Comparison of ENCODE assay signal across 8 mouse cellular contexts in the genomic region with DNA sequence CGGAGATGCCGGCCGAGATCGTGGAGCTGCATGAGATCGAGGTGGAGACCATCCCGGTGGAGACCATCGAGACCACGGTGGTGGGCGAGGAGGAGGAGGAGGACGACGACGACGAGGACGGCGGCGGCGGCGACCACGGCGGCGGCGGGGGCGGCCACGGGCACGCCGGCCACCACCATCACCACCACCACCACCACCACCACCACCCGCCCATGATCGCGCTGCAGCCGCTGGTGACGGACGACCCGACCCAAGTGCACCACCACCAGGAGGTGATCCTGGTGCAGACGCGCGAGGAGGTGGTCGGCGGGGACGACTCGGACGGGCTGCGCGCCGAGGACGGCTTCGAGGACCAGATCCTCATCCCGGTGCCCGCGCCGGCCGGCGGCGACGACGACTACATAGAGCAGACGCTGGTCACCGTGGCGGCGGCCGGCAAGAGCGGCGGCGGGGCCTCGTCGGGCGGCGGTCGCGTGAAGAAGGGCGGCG. TPM values are rescaled to one million over a fixed set of nuclear protein-coding genes. Genes with fewer than 3 reads are reported as not detected.
A peak's percentile ranks its signal among the peaks of the same experiment; 100 is the strongest.
DNase-seq lines count a peak whose midpoint lies in the region; ATAC-seq and TF ChIP-seq lines count a peak whose summit lies in the region.

No protein-coding gene starts in this region.

- 0% methylated on average over 44 of the region's 71 CpGs for WGBS in forebrain, embryonic 12.5 days
- under 1% methylated on average over 51 of the region's 71 CpGs for WGBS in hindbrain, embryonic 13.5 days
- under 1% methylated on average over 25 of the region's 71 CpGs for WGBS in midbrain, embryonic 16.5 days
- WGBS in stomach, embryonic 14.5 days, result under 1% methylated on average over 45 of the region's 71 CpGs

- H3K4me2 ChIP-seq in CH12.LX (ENCODE audit: insufficient read depth, low read depth, poor library complexity, severe bottlenecking), result no peak overlapping the region
- H3K4me2 ChIP-seq in forebrain, embryonic 12.5 days, result peak overlapping the region; percentile 68
- H3K4me2 ChIP-seq in hindbrain, embryonic 13.5 days, result peak overlapping the region; percentile 68
- peak overlapping the region; percentile 46 for H3K4me2 ChIP-seq in midbrain, embryonic 16.5 days (ENCODE audit: low read length)
- H3K4me2 ChIP-seq in stomach, embryonic 14.5 days (replicated peaks; ENCODE audit: low read depth, low read length), result peak overlapping the region; percentile 19; the same call in 1 of the 2 replicates

- in situ Hi-C loops in CH12.LX (cut with MboI; ENCODE audit: low pct_ligation_motif_present, low pct_unique_long_range_greater_than_20kb, low sequenced_read_pairs), result no loop called here

- TF ChIP-seq POLR2A in CH12.LX (IDR thresholded peaks at IDR 0.05; ENCODE audit: low read depth, low read length), result no peak

- H3K9ac ChIP-seq in CH12.LX (ENCODE audit: insufficient read depth, low read depth), result peak overlapping the region; percentile 78
- peak overlapping the region; percentile 90 for H3K9ac ChIP-seq in forebrain, embryonic 12.5 days
- peak overlapping the region; percentile 95 for H3K9ac ChIP-seq in hindbrain, embryonic 13.5 days
- H3K9ac ChIP-seq in midbrain, embryonic 16.5 days (ENCODE audit: low read depth, low read length), result peak overlapping the region; percentile 95
- H3K9ac ChIP-seq in stomach, embryonic 14.5 days (replicated peaks; ENCODE audit: low read depth, low read length), result peak overlapping the region; percentile 87

- peak; percentile 1; the same call in 1 of the 2 replicates for ATAC-seq in forebrain, embryonic 12.5 days (ENCODE audit: low FRiP score)
- peak; percentile 6; the same call in 1 of the 2 replicates for ATAC-seq in hindbrain, embryonic 13.5 days (ENCODE audit: low FRiP score)
- peak; percentile 30 for ATAC-seq in midbrain, embryonic 16.5 days
- no peak for ATAC-seq in stomach, embryonic 14.5 days (ENCODE audit: insufficient number of reproducible peaks, insufficient read depth, low FRiP score, low read depth)

- peaks cover 0 to 46% of the 10 kb centered on the region in 2 experiments; a peak in 2 of 4 replicates for H3K4me1 ChIP-seq in CH12.LX (ENCODE audit: control insufficient read depth in 1 of 2, insufficient read depth in 2 of 2)
- H3K4me1 ChIP-seq in forebrain, embryonic 12.5 days, result peaks cover 35% of the 10 kb centered on the region
- peaks cover 47% of the 10 kb centered on the region for H3K4me1 ChIP-seq in hindbrain, embryonic 13.5 days (replicated peaks)
- H3K4me1 ChIP-seq in midbrain, embryonic 16.5 days (ENCODE audit: control insufficient read depth, insufficient read depth, low read length), result peaks cover 40% of the 10 kb centered on the region
- H3K4me1 ChIP-seq in stomach, embryonic 14.5 days (ENCODE audit: control insufficient read depth, insufficient read depth, low read length), result peaks cover 16% of the 10 kb centered on the region

- no peak for TF ChIP-seq CTCF in CH12.LX (conservative IDR thresholded peaks at IDR 0.05 in 1 of 2, IDR thresholded peaks at IDR 0.05 in 1 of 2; ENCODE audit: low read depth in 2 of 2, low read length in 2 of 2)

- dilution Hi-C loops in CH12.LX (cut with MboI; ENCODE audit: extremely low pct_ligation_motif_present, extremely low pct_unique_long_range_greater_than_20kb, low sequenced_read_pairs), result no loop called here

- TF ChIP-seq RAD21 in CH12.LX (IDR thresholded peaks at IDR 0.05; ENCODE audit: low read depth, low read length), result no peak

- no peaks in the 10 kb centered on the region for H3K27me3 ChIP-seq in CH12.LX (replicated peaks)
- no peaks in the 10 kb centered on the region for H3K27me3 ChIP-seq in forebrain, embryonic 12.5 days
- H3K27me3 ChIP-seq in hindbrain, embryonic 13.5 days, result no peaks in the 10 kb centered on the region
- H3K27me3 ChIP-seq in midbrain, embryonic 16.5 days (ENCODE audit: control insufficient read depth, insufficient read depth, low read depth, low read length), result no peaks in the 10 kb centered on the region
- no peaks in the 10 kb centered on the region for H3K27me3 ChIP-seq in stomach, embryonic 14.5 days (ENCODE audit: control insufficient read depth, insufficient read depth, low read length)

- H3K79me2 ChIP-seq in CH12.LX (replicated peaks; ENCODE audit: control insufficient read depth, extremely low read depth, insufficient read depth, poor library complexity, severe bottlenecking), result peaks cover 76% of the 10 kb centered on the region

- H3K9me3 ChIP-seq in CH12.LX (replicated peaks; ENCODE audit: low read length), result peaks cover 2% of the 10 kb centered on the region
- no peaks in the 10 kb centered on the region for H3K9me3 ChIP-seq in forebrain, embryonic 12.5 days
- no peaks in the 10 kb centered on the region for H3K9me3 ChIP-seq in hindbrain, embryonic 13.5 days
- H3K9me3 ChIP-seq in midbrain, embryonic 16.5 days (replicated peaks; ENCODE audit: control insufficient read depth, low read length, poor library complexity, severe bottlenecking), result no peaks in the 10 kb centered on the region
- H3K9me3 ChIP-seq in stomach, embryonic 14.5 days (ENCODE audit: control insufficient read depth, low read depth, low read length), result no peaks in the 10 kb centered on the region

- DNase-seq in CH12.LX (ENCODE audit: extremely low read depth), result no peak
- peak; percentile 45 for DNase-seq in adrenal gland, adult 8-10 months
- peak; percentile 37 for DNase-seq in left cerebral cortex, postnatal 4 days
- no peak for DNase-seq in retina, postnatal 1 day

- H3K36me3 ChIP-seq in CH12.LX (replicated peaks in 1 of 2; ENCODE audit: control insufficient read depth in 1 of 2, insufficient read depth in 1 of 2, low read length in 1 of 2), result peaks cover 0 to 29% of the 10 kb centered on the region in 2 experiments
- no peaks in the 10 kb centered on the region for H3K36me3 ChIP-seq in forebrain, embryonic 12.5 days (replicated peaks)
- no peaks in the 10 kb centered on the region for H3K36me3 ChIP-seq in hindbrain, embryonic 13.5 days
- no peaks in the 10 kb centered on the region for H3K36me3 ChIP-seq in midbrain, embryonic 16.5 days (ENCODE audit: control insufficient read depth, insufficient read depth, low read length)
- H3K36me3 ChIP-seq in stomach, embryonic 14.5 days (ENCODE audit: control insufficient read depth, insufficient read depth, low read length), result no peaks in the 10 kb centered on the region

- peak overlapping the region; percentile 80 to 100 (median 97) for H3K4me3 ChIP-seq in CH12.LX (replicated peaks in 1 of 3; ENCODE audit: low read depth in 2 of 3, low read length in 2 of 3, poor library complexity in 1 of 3)
- peak overlapping the region; percentile 100 for H3K4me3 ChIP-seq in forebrain, embryonic 12.5 days (replicated peaks)
- peak overlapping the region; percentile 99 for H3K4me3 ChIP-seq in hindbrain, embryonic 13.5 days
- H3K4me3 ChIP-seq in midbrain, embryonic 16.5 days (ENCODE audit: low read depth, low read length), result peak overlapping the region; percentile 100
- peak overlapping the region; percentile 84 for H3K4me3 ChIP-seq in stomach, embryonic 14.5 days (ENCODE audit: low read depth, low read length)

- TF ChIP-seq EP300 in CH12.LX (IDR thresholded peaks at IDR 0.05; ENCODE audit: low read length), result no peak

- intact Hi-C loops in left cerebral cortex, postnatal 4 days (cut with DNase I), result no loop called here

- peak overlapping the region; percentile 94 for H3K27ac ChIP-seq in CH12.LX (ENCODE audit: insufficient read depth, low read depth)
- H3K27ac ChIP-seq in forebrain, embryonic 12.5 days, result peak overlapping the region; percentile 99
- H3K27ac ChIP-seq in hindbrain, embryonic 13.5 days, result peak overlapping the region; percentile 99
- H3K27ac ChIP-seq in midbrain, embryonic 16.5 days (ENCODE audit: low read length), result peak overlapping the region; percentile 98
- H3K27ac ChIP-seq in stomach, embryonic 14.5 days (ENCODE audit: low read length), result peak overlapping the region; percentile 100

TF ChIP-seq in CH12.LX, 34 proteins besides CTCF, POLR2A, EP300 and RAD21 (continues in another document):
- no peak for TF ChIP-seq KAT2A (IDR thresholded peaks at IDR 0.05; ENCODE audit: insufficient replicate concordance, low read length)
- no peak for TF ChIP-seq ZKSCAN1 (IDR thresholded peaks at IDR 0.05; ENCODE audit: borderline replicate concordance, low read depth, low read length)
- TF ChIP-seq ZNF384 (IDR thresholded peaks at IDR 0.05; ENCODE audit: low read depth, low read length), result no peak

RNA-seq across cellular contexts. Expression of a gene that starts 0.7 kb away (rescaled TPM):
- total RNA-seq in CH12.LX (2012; rRNA removed) (30.8 and 34.6 TPM in 2 replicates), CH12.LX (2014; rRNA removed) (51.7 and 54.9 TPM in 2 replicates)
- 53.9 and 56.8 TPM in 2 replicates for polyA plus RNA-seq in CH12.LX (2012; ENCODE audit: insufficient read length, low read depth)
- total RNA-seq in adrenal gland, adult 8-10 months (2022), result 10 to 100 TPM; 65.4 to 76.7 (median 70.7) TPM
- 19.5 and 21.5 TPM in 2 replicates for polyA plus RNA-seq in forebrain, embryonic 12.5 days (2016; fragmentation: Nextera tagmentation; extraction: Ambion mirVana)
- polyA plus RNA-seq in hindbrain, embryonic 13.5 days (2015; fragmentation: Nextera tagmentation; extraction: Ambion mirVana), result 13.5 and 14.1 TPM in 2 replicates
- 10 to 100 TPM; 53.1 to 55.5 TPM for total RNA-seq in left cerebral cortex, postnatal 4 days (2021)
- polyA plus RNA-seq in midbrain, embryonic 16.5 days (2015; fragmentation: Nextera tagmentation; extraction: Ambion mirVana), result 10.3 and 11.6 TPM in 2 replicates
- 20.9 and 22.4 TPM in 2 replicates for polyA plus RNA-seq in stomach, embryonic 14.5 days (2014; fragmentation: Nextera tagmentation; extraction: Ambion mirVana)

RNA-seq across cellular contexts. Expression of a gene that starts 42.2 kb away (rescaled TPM):
- total RNA-seq in CH12.LX (2012; rRNA removed) (2.0 and 2.6 TPM in 2 replicates), CH12.LX (2014; rRNA removed) (1.1 and 1.7 TPM in 2 replicates)
- 1.5 TPM in 2 replicates for polyA plus RNA-seq in CH12.LX (2012; ENCODE audit: insufficient read length, low read depth)
- 10 to 100 TPM; 19.8 to 29.4 (median 23.8) TPM for total RNA-seq in adrenal gland, adult 8-10 months (2022)
- 15.8 and 17.0 TPM in 2 replicates for polyA plus RNA-seq in forebrain, embryonic 12.5 days (2016; fragmentation: Nextera tagmentation; extraction: Ambion mirVana)
- polyA plus RNA-seq in hindbrain, embryonic 13.5 days (2015; fragmentation: Nextera tagmentation; extraction: Ambion mirVana), result 17.8 and 19.2 TPM in 2 replicates
- total RNA-seq in left cerebral cortex, postnatal 4 days (2021), result 10 to 100 TPM; 15.8 to 17.5 TPM
- 19.0 and 19.8 TPM in 2 replicates for polyA plus RNA-seq in midbrain, embryonic 16.5 days (2015; fragmentation: Nextera tagmentation; extraction: Ambion mirVana)
- polyA plus RNA-seq in stomach, embryonic 14.5 days (2014; fragmentation: Nextera tagmentation; extraction: Ambion mirVana), result 8.4 and 9.3 TPM in 2 replicates

RNA-seq across cellular contexts. Expression of a gene that starts 42.3 kb away (rescaled TPM):
- total RNA-seq in CH12.LX (2012; rRNA removed), result 5.3 and 6.1 TPM in 2 replicates
- 2.7 and 3.1 TPM in 2 replicates for total RNA-seq in CH12.LX (2014; rRNA removed)
- polyA plus RNA-seq in CH12.LX (2012; ENCODE audit: insufficient read length, low read depth), result 3.0 and 3.5 TPM in 2 replicates
- total RNA-seq in adrenal gland, adult 8-10 months (2022), result 10 to 100 TPM; 10.2 to 14.0 (median 12.2) TPM
- 11.3 and 11.7 TPM in 2 replicates for polyA plus RNA-seq in forebrain, embryonic 12.5 days (2016; fragmentation: Nextera tagmentation; extraction: Ambion mirVana)
- 9.8 and 10.8 TPM in 2 replicates for polyA plus RNA-seq in hindbrain, embryonic 13.5 days (2015; fragmentation: Nextera tagmentation; extraction: Ambion mirVana)
- 10 to 100 TPM; 12.4 to 13.3 TPM for total RNA-seq in left cerebral cortex, postnatal 4 days (2021)
- 6.4 and 8.2 TPM in 2 replicates for polyA plus RNA-seq in midbrain, embryonic 16.5 days (2015; fragmentation: Nextera tagmentation; extraction: Ambion mirVana)
- 11.0 and 11.5 TPM in 2 replicates for polyA plus RNA-seq in stomach, embryonic 14.5 days (2014; fragmentation: Nextera tagmentation; extraction: Ambion mirVana)

Comparison
In these comparisons a context has a peak if more than half of its experiments do, and no peak if none do; other contexts are left out.
1. DNase-seq: peak in adrenal gland, adult 8-10 months (single experiment) and left cerebral cortex, postnatal 4 days (single experiment); none in CH12.LX (single experiment) and retina, postnatal 1 day (single experiment).
2. Peak in every context shown above with its lines, with median percentiles within 50 percentile points of each other: H3K27ac ChIP-seq, H3K4me3 ChIP-seq and H3K9ac ChIP-seq.